Mouse (Mus musculus): ENCODE measurements at regions not wholly inside any gene's neighbourhood (a gene's known extent, or its start where the extent isn't known, plus 50 kb on each side); places are given as distances from the start of the nearest gene placed in this dataset.

- Histone ChIP-seq H3K4me3 (no peak overlapping the region), H3K9ac (no peak overlapping the region), H3K4me1 (no peaks in the 10 kb centered on the region), H3K36me3 (no peaks in the 10 kb centered on the region), H3K27me3 (no peaks in the 10 kb centered on the region), H3K4me2 (no peak overlapping the region), H3K9me3 (no peaks in the 10 kb centered on the region), H3K27ac (no peak overlapping the region)
- ATAC-seq (ENCODE audit: insufficient number of reproducible peaks, low FRiP score, low TSS enrichment, low read depth) = no peak
- WGBS = 90% methylated on average over 3 of the region's 3 CpGs
These were observed 63.0 kb upstream of the Ube2e3 start for GRCm38 (mm10) chr2:78804931-78805330.

GRCm38 (mm10) chr2:78803543-78803942 is 64.4 kb upstream of the Ube2e3 start:
- no peak for ATAC-seq (ENCODE audit: insufficient number of reproducible peaks, low FRiP score, low TSS enrichment, low read depth)
- Histone ChIP-seq H3K27ac (no peak overlapping the region), H3K9me3 (no peaks in the 10 kb centered on the region), H3K27me3 (no peaks in the 10 kb centered on the region), H3K4me3 (no peak overlapping the region), H3K4me1 (no peaks in the 10 kb centered on the region), H3K4me2 (no peak overlapping the region), H3K36me3 (no peaks in the 10 kb centered on the region), H3K9ac (no peak overlapping the region)
- 74% methylated on average over 4 of the region's 4 CpGs for WGBS

- ATAC-seq (ENCODE audit: insufficient number of reproducible peaks, low FRiP score, low TSS enrichment, low read depth) = no peak
- Histone ChIP-seq H3K4me1 (no peaks in the 10 kb centered on the region), H3K9me3 (no peaks in the 10 kb centered on the region), H3K9ac (no peak overlapping the region), H3K27ac (no peak overlapping the region), H3K36me3 (no peaks in the 10 kb centered on the region), H3K4me3 (no peak overlapping the region), H3K4me2 (no peak overlapping the region), H3K27me3 (no peaks in the 10 kb centered on the region)
- 52% methylated on average over 5 of the region's 5 CpGs for WGBS
These were observed 72.5 kb upstream of the Ube2e3 start for GRCm38 (mm10) chr2:78795446-78795845.

- Histone ChIP-seq H3K4me1 (no peaks in the 10 kb centered on the region), H3K9ac (no peak overlapping the region), H3K9me3 (no peaks in the 10 kb centered on the region), H3K4me2 (no peak overlapping the region), H3K4me3 (no peak overlapping the region), H3K27ac (no peak overlapping the region), H3K27me3 (no peaks in the 10 kb centered on the region), H3K36me3 (no peaks in the 10 kb centered on the region)
- ATAC-seq (ENCODE audit: insufficient number of reproducible peaks, low FRiP score, low TSS enrichment, low read depth) = no peak
- WGBS = 74% methylated on average over 5 of the region's 5 CpGs
These were observed 73.2 kb upstream of the Ube2e3 start for GRCm38 (mm10) chr2:78794734-78795133.

DNA sequence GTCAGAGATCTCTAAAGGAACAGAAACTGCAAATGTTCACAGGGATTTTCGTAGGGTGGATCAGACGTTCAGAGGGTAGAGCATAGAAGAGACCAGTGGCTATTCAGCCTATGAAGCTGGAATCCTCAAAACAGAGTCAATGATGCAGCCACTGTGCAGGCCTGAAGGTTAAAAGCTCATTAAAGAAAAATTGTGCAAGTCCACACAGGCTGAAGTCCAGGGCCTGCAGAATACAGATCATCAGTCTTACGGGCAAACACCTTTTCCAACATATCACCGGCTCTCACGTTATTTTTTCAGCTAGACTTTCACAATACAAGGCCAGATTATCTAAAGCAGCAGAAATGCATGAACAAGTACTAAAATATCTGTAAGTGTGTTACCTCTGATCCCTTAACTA is 78.8 kb upstream of the Ube2e3 start:
- H3K9ac ChIP-seq = no peak overlapping the region
- H3K4me3 ChIP-seq = no peak overlapping the region
- H3K36me3 ChIP-seq = no peaks in the 10 kb centered on the region
- no peak for ATAC-seq (ENCODE audit: insufficient number of reproducible peaks, low FRiP score, low TSS enrichment, low read depth)
- 85% methylated on average over 5 of the region's 5 CpGs for WGBS
- H3K27ac ChIP-seq = no peak overlapping the region
- H3K4me1 ChIP-seq = no peaks in the 10 kb centered on the region
- H3K4me2 ChIP-seq = no peak overlapping the region
- no peaks in the 10 kb centered on the region for H3K27me3 ChIP-seq
- no peaks in the 10 kb centered on the region for H3K9me3 ChIP-seq

- Histone ChIP-seq H3K4me2 (no peak overlapping the region), H3K27ac (no peak overlapping the region), H3K9ac (no peak overlapping the region), H3K4me3 (no peak overlapping the region), H3K4me1 (no peaks in the 10 kb centered on the region), H3K36me3 (no peaks in the 10 kb centered on the region), H3K9me3 (no peaks in the 10 kb centered on the region), H3K27me3 (no peaks in the 10 kb centered on the region)
- ATAC-seq (ENCODE audit: insufficient number of reproducible peaks, low FRiP score, low TSS enrichment, low read depth) = no peak
These were observed 79.7 kb upstream of the Ube2e3 start for GRCm38 (mm10) chr2:78788222-78788621.

DNA sequence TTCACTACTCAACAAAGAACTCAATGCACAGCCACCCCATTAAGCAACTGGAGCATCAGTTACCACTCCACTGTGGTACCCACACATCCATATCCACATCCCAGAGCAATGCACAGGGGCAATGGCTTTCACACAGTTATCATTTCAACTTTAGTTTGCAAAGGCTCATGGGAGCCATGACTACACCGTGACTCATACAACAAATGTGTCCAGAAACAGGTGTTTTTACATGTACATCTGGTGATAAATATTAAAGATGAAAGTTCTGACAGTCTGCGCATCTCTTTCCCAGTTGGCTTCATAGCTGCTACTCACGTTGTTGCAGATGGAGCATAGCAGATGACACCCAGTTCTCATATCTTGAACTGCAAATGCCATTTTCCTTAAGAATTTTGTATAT is 88.0 kb upstream of the Ube2e3 start:
- Histone ChIP-seq H3K36me3 (no peaks in the 10 kb centered on the region), H3K4me3 (no peak overlapping the region), H3K4me2 (no peak overlapping the region), H3K27me3 (no peaks in the 10 kb centered on the region), H3K9ac (no peak overlapping the region), H3K4me1 (no peaks in the 10 kb centered on the region), H3K27ac (no peak overlapping the region), H3K9me3 (no peaks in the 10 kb centered on the region)
- ATAC-seq (ENCODE audit: insufficient number of reproducible peaks, low FRiP score, low TSS enrichment, low read depth) = no peak
- 86% methylated on average over 3 of the region's 3 CpGs for WGBS

DNA sequence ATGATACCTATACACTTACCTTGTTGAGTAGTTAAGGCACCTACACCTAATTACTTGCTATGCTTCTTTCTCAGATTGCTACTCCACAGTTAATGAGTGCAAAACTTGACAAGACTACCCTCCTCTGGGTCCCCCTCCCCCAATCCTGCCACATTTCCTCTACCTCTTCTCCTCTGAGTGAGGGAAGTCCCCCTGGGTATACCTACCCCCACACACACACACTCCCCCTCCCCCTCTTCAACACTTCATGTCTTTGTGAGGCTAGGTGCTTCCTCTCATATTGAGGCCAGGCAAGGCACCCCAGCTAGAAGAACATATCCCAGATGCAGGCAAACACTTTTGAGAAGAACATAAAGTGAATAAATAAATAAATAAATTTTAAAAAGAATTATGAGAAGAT is 90.3 kb upstream of the Ube2e3 start:
- no peak overlapping the region for H3K9ac ChIP-seq
- no peaks in the 10 kb centered on the region for H3K27me3 ChIP-seq
- ATAC-seq (ENCODE audit: insufficient number of reproducible peaks, low FRiP score, low TSS enrichment, low read depth) = no peak
- no peaks in the 10 kb centered on the region for H3K36me3 ChIP-seq
- H3K4me2 ChIP-seq = no peak overlapping the region
- no peak overlapping the region for H3K4me3 ChIP-seq
- no peaks in the 10 kb centered on the region for H3K4me1 ChIP-seq
- H3K27ac ChIP-seq = no peak overlapping the region
- H3K9me3 ChIP-seq = no peaks in the 10 kb centered on the region

DNA sequence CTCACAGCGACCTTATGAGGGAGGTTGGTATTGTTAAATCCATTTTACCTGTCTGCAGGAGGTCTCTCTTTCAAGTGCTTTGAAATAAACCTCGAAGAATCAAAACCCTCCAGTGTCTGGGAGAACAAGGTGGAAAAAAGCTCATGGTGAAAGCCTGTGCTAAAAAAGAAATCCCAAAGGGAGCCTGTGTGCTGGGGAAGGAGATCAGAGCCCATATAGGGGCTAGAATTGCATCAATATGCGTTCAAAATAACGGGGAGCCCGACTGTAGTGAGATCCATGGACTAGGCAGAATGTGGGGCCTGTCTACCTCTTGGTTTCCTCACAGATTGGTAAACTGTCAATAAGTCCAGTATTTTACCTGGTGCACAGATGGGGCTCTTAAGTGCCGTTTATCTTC is 113.6 kb upstream of the Ube2e3 start:
- Histone ChIP-seq H3K4me2 (no peak overlapping the region), H3K4me3 (no peak overlapping the region), H3K36me3 (no peaks in the 10 kb centered on the region), H3K27me3 (no peaks in the 10 kb centered on the region), H3K27ac (no peak overlapping the region), H3K4me1 (no peaks in the 10 kb centered on the region), H3K9me3 (no peaks in the 10 kb centered on the region), H3K9ac (no peak overlapping the region)
- 66% methylated on average over 6 of the region's 6 CpGs for WGBS
- no peak for ATAC-seq (ENCODE audit: insufficient number of reproducible peaks, low FRiP score, low TSS enrichment, low read depth)

GRCm38 (mm10) chr2:78753918-78754317 is 114.0 kb upstream of the Ube2e3 start:
- Histone ChIP-seq H3K4me1 (no peaks in the 10 kb centered on the region), H3K4me3 (no peak overlapping the region), H3K27me3 (no peaks in the 10 kb centered on the region), H3K9me3 (no peaks in the 10 kb centered on the region), H3K36me3 (no peaks in the 10 kb centered on the region), H3K27ac (no peak overlapping the region), H3K9ac (no peak overlapping the region), H3K4me2 (no peak overlapping the region)
- WGBS = 73% methylated on average over 4 of the region's 4 CpGs
- no peak for ATAC-seq (ENCODE audit: insufficient number of reproducible peaks, low FRiP score, low TSS enrichment, low read depth)

GRCm38 (mm10) chr2:78730161-78730560 is 137.8 kb upstream of the Ube2e3 start:
- H3K27ac ChIP-seq = no peak overlapping the region
- no peak overlapping the region for H3K4me3 ChIP-seq
- H3K27me3 ChIP-seq = no peaks in the 10 kb centered on the region
- no peaks in the 10 kb centered on the region for H3K36me3 ChIP-seq
- H3K9me3 ChIP-seq = no peaks in the 10 kb centered on the region
- 65% methylated on average over 6 of the region's 6 CpGs for WGBS
- ATAC-seq (ENCODE audit: insufficient number of reproducible peaks, low FRiP score, low TSS enrichment, low read depth) = no peak
- H3K4me1 ChIP-seq = no peaks in the 10 kb centered on the region
- H3K9ac ChIP-seq = no peak overlapping the region
- no peak overlapping the region for H3K4me2 ChIP-seq

DNA sequence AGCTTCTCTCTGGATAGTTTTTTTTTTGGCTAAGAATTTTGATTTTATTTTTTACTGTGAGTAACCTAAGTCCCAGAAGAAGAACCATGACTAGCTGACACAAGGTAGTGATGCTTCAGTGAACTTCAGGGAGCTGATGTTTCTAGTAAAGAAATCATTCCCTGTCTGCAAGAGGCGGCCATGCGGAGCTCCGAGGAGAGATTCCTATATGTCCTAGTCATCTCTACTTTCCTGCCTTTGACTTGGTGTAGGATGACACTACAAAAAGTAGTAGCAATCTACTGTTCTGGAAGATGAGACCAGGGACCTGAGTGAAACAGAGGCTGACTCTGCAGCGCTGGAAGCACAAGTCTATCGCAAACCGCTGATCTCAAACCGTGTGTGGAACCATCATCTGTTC is 141.9 kb upstream of the Ube2e3 start:
- Histone ChIP-seq H3K27me3 (no peaks in the 10 kb centered on the region), H3K27ac (no peak overlapping the region), H3K9ac (no peak overlapping the region), H3K36me3 (no peaks in the 10 kb centered on the region), H3K9me3 (no peaks in the 10 kb centered on the region), H3K4me2 (no peak overlapping the region), H3K4me3 (no peak overlapping the region), H3K4me1 (no peaks in the 10 kb centered on the region)
- 91% methylated on average over 7 of the region's 7 CpGs for WGBS
- ATAC-seq (ENCODE audit: insufficient number of reproducible peaks, low FRiP score, low TSS enrichment, low read depth) = no peak

GRCm38 (mm10) chr2:78724416-78724815 is 143.5 kb upstream of the Ube2e3 start:
- Histone ChIP-seq H3K9me3 (no peaks in the 10 kb centered on the region), H3K36me3 (no peaks in the 10 kb centered on the region), H3K27ac (no peak overlapping the region), H3K4me3 (no peak overlapping the region), H3K27me3 (no peaks in the 10 kb centered on the region), H3K4me1 (no peaks in the 10 kb centered on the region), H3K4me2 (no peak overlapping the region), H3K9ac (no peak overlapping the region)
- no peak for ATAC-seq (ENCODE audit: insufficient number of reproducible peaks, low FRiP score, low TSS enrichment, low read depth)
- 34% methylated on average over 2 of the region's 2 CpGs for WGBS

All from limb, embryonic 15.5 days (tissue).